Mouse (Mus musculus): ENCODE measurements at regions not wholly inside any gene's neighbourhood (a gene's known extent, or its start where the extent isn't known, plus 50 kb on each side); places are given as distances from the start of the nearest gene placed in this dataset.
A peak's percentile ranks its signal among the peaks of the same experiment; 100 is the strongest.

- Histone ChIP-seq H3K4me1 (replicated peaks; ENCODE audit: control insufficient read depth, insufficient read depth, low read length) (peaks cover 31% of the 10 kb centered on the region), H3K4me3 (ENCODE audit: low read depth, low read length) (no peak overlapping the region), H3K4me2 (ENCODE audit: low read length) (0 out of 2 replicates have a peak overlapping the region, but pooled peaks have one; percentile 15), H3K27me3 (replicated peaks; ENCODE audit: control insufficient read depth, insufficient read depth, low read length) (no peaks in the 10 kb centered on the region), H3K9ac (ENCODE audit: low read length) (no peak overlapping the region), H3K9me3 (ENCODE audit: control insufficient read depth, low read length) (peaks cover 6% of the 10 kb centered on the region; the same call in 1 of the 2 replicates), H3K36me3 (ENCODE audit: control insufficient read depth, insufficient read depth, low read length) (no peaks in the 10 kb centered on the region), H3K27ac (ENCODE audit: low read depth) (no peak overlapping the region)
- DNase-seq (ENCODE audit: low spot score): no peak
- ATAC-seq (replicated peaks; ENCODE audit: low FRiP score, low TSS enrichment, low read depth): no peak
- 30% methylated on average over 21 of the region's 21 CpGs for WGBS
Measured at GRCm38 (mm10) chr14:24993751-24994658, 465.0 kb upstream of the Zmiz1 start.

- Histone ChIP-seq H3K4me2 (ENCODE audit: low read length) (no peak overlapping the region), H3K9me3 (ENCODE audit: control insufficient read depth, low read length) (peaks cover 6% of the 10 kb centered on the region; the same call in 1 of the 2 replicates), H3K27me3 (replicated peaks; ENCODE audit: control insufficient read depth, insufficient read depth, low read length) (no peaks in the 10 kb centered on the region), H3K36me3 (ENCODE audit: control insufficient read depth, insufficient read depth, low read length) (no peaks in the 10 kb centered on the region), H3K27ac (ENCODE audit: low read depth) (no peak overlapping the region), H3K9ac (ENCODE audit: low read length) (no peak overlapping the region), H3K4me1 (replicated peaks; ENCODE audit: control insufficient read depth, insufficient read depth, low read length) (peaks cover 31% of the 10 kb centered on the region), H3K4me3 (ENCODE audit: low read depth, low read length) (no peak overlapping the region)
- WGBS: 79% methylated on average over 7 of the region's 7 CpGs
- ATAC-seq (replicated peaks; ENCODE audit: low FRiP score, low TSS enrichment, low read depth) (no peak), DNase-seq (ENCODE audit: low spot score) (no peak)
Measured at GRCm38 (mm10) chr14:24995226-24995625, 463.8 kb upstream of the Zmiz1 start.

GRCm38 (mm10) chr14:24997786-24998509 is 461.0 kb upstream of the Zmiz1 start:
- no peak overlapping the region for H3K9ac ChIP-seq (ENCODE audit: low read length)
- peaks cover 31% of the 10 kb centered on the region for H3K4me1 ChIP-seq (replicated peaks; ENCODE audit: control insufficient read depth, insufficient read depth, low read length)
- no peaks in the 10 kb centered on the region for H3K36me3 ChIP-seq (ENCODE audit: control insufficient read depth, insufficient read depth, low read length)
- peak; percentile 33; the same call in 1 of the 2 replicates for ATAC-seq (replicated peaks; ENCODE audit: low FRiP score, low TSS enrichment, low read depth)
- 38% methylated on average over 14 of the region's 14 CpGs for WGBS
- H3K4me2 ChIP-seq (ENCODE audit: low read length): no peak overlapping the region
- no peak overlapping the region for H3K27ac ChIP-seq (ENCODE audit: low read depth)
- no peaks in the 10 kb centered on the region for H3K9me3 ChIP-seq (ENCODE audit: control insufficient read depth, low read length)
- peak; percentile 55 for DNase-seq (ENCODE audit: low spot score)
- no peak overlapping the region for H3K4me3 ChIP-seq (ENCODE audit: low read depth, low read length)
- no peaks in the 10 kb centered on the region for H3K27me3 ChIP-seq (replicated peaks; ENCODE audit: control insufficient read depth, insufficient read depth, low read length)

GRCm38 (mm10) chr14:24999008-24999572 is 459.9 kb upstream of the Zmiz1 start:
- DNase-seq (ENCODE audit: low spot score): no peak
- ATAC-seq (replicated peaks; ENCODE audit: low FRiP score, low TSS enrichment, low read depth): peak; percentile 62
- no peak overlapping the region for H3K27ac ChIP-seq (ENCODE audit: low read depth)
- H3K4me3 ChIP-seq (ENCODE audit: low read depth, low read length): no peak overlapping the region
- no peaks in the 10 kb centered on the region for H3K36me3 ChIP-seq (ENCODE audit: control insufficient read depth, insufficient read depth, low read length)
- no peak overlapping the region for H3K4me2 ChIP-seq (ENCODE audit: low read length)
- no peaks in the 10 kb centered on the region for H3K9me3 ChIP-seq (ENCODE audit: control insufficient read depth, low read length)
- 40% methylated on average over 3 of the region's 3 CpGs for WGBS
- no peak overlapping the region for H3K9ac ChIP-seq (ENCODE audit: low read length)
- H3K4me1 ChIP-seq (replicated peaks; ENCODE audit: control insufficient read depth, insufficient read depth, low read length): peaks cover 23% of the 10 kb centered on the region
- no peaks in the 10 kb centered on the region for H3K27me3 ChIP-seq (replicated peaks; ENCODE audit: control insufficient read depth, insufficient read depth, low read length)

GRCm38 (mm10) chr14:25005241-25005946 is 453.6 kb upstream of the Zmiz1 start:
- ATAC-seq (replicated peaks; ENCODE audit: low FRiP score, low TSS enrichment, low read depth) (no peak), DNase-seq (ENCODE audit: low spot score) (no peak)
- no peaks in the 10 kb centered on the region for H3K27me3 ChIP-seq (replicated peaks; ENCODE audit: control insufficient read depth, insufficient read depth, low read length)
- no peaks in the 10 kb centered on the region for H3K9me3 ChIP-seq (ENCODE audit: control insufficient read depth, low read length)
- WGBS: 66% methylated on average over 11 of the region's 11 CpGs
- no peak overlapping the region for H3K27ac ChIP-seq (ENCODE audit: low read depth)
- H3K4me3 ChIP-seq (ENCODE audit: low read depth, low read length): no peak overlapping the region
- no peaks in the 10 kb centered on the region for H3K36me3 ChIP-seq (ENCODE audit: control insufficient read depth, insufficient read depth, low read length)
- no peak overlapping the region for H3K9ac ChIP-seq (ENCODE audit: low read length)
- H3K4me2 ChIP-seq (ENCODE audit: low read length): no peak overlapping the region
- H3K4me1 ChIP-seq (replicated peaks; ENCODE audit: control insufficient read depth, insufficient read depth, low read length): no peaks in the 10 kb centered on the region; the same call in 1 of the 2 replicates

GRCm38 (mm10) chr14:25011926-25012325 is 447.1 kb upstream of the Zmiz1 start:
- WGBS: 62% methylated on average over 3 of the region's 3 CpGs
- H3K27me3 ChIP-seq (replicated peaks; ENCODE audit: control insufficient read depth, insufficient read depth, low read length): no peaks in the 10 kb centered on the region
- no peak for DNase-seq (ENCODE audit: low spot score)
- no peak overlapping the region for H3K4me3 ChIP-seq (ENCODE audit: low read depth, low read length)
- peaks cover 16% of the 10 kb centered on the region for H3K4me1 ChIP-seq (replicated peaks; ENCODE audit: control insufficient read depth, insufficient read depth, low read length)
- no peak overlapping the region for H3K9ac ChIP-seq (ENCODE audit: low read length)
- no peak for ATAC-seq (replicated peaks; ENCODE audit: low FRiP score, low TSS enrichment, low read depth)
- no peak overlapping the region for H3K27ac ChIP-seq (ENCODE audit: low read depth)
- no peaks in the 10 kb centered on the region for H3K36me3 ChIP-seq (ENCODE audit: control insufficient read depth, insufficient read depth, low read length)
- H3K9me3 ChIP-seq (ENCODE audit: control insufficient read depth, low read length): no peaks in the 10 kb centered on the region
- H3K4me2 ChIP-seq (ENCODE audit: low read length): no peak overlapping the region

- no peak overlapping the region for H3K9ac ChIP-seq (ENCODE audit: low read length)
- no peaks in the 10 kb centered on the region for H3K9me3 ChIP-seq (ENCODE audit: control insufficient read depth, low read length)
- no peaks in the 10 kb centered on the region for H3K36me3 ChIP-seq (ENCODE audit: control insufficient read depth, insufficient read depth, low read length)
- H3K27ac ChIP-seq (ENCODE audit: low read depth): peak overlapping the region; percentile 82
- 1% methylated on average over 8 of the region's 8 CpGs for WGBS
- H3K4me2 ChIP-seq (ENCODE audit: low read length): peak overlapping the region; percentile 26; the same call in 1 of the 2 replicates
- H3K27me3 ChIP-seq (replicated peaks; ENCODE audit: control insufficient read depth, insufficient read depth, low read length): no peaks in the 10 kb centered on the region
- DNase-seq (ENCODE audit: low spot score) (peak; percentile 87), ATAC-seq (replicated peaks; ENCODE audit: low FRiP score, low TSS enrichment, low read depth) (peak; percentile 76)
- H3K4me1 ChIP-seq (replicated peaks; ENCODE audit: control insufficient read depth, insufficient read depth, low read length): peaks cover 21% of the 10 kb centered on the region
- H3K4me3 ChIP-seq (ENCODE audit: low read depth, low read length): no peak overlapping the region
Measured at GRCm38 (mm10) chr14:25015288-25016238, 443.4 kb upstream of the Zmiz1 start.

All from intestine, embryonic 14.5 days (tissue).